Comparison of ENCODE assay signal across 11 mouse cellular contexts in genomic region chr1:177458456-177459389, GRCm38 (mm10). TPM values are rescaled to one million over a fixed set of nuclear protein-coding genes. Genes with fewer than 3 reads are reported as not detected.
A peak's percentile ranks its signal among the peaks of the same experiment; 100 is the strongest.
DNase-seq lines count a peak whose midpoint lies in the region; ATAC-seq and TF ChIP-seq lines count a peak whose summit lies in the region.
"Had no signal": no experiment of that assay in that cellular context is flagged by ENCODE, and none has a peak within 500 bp of the region (broad histone marks: within the 10 kb centered on the region; RNA-seq: fewer than 3 reads in every experiment).

No protein-coding gene starts in this region.

- H3K4me2 ChIP-seq in forebrain, embryonic 15.5 days (replicated peaks): peak overlapping the region; percentile 45
- no peak overlapping the region for H3K4me2 ChIP-seq in kidney, embryonic 16.5 days (replicated peaks; ENCODE audit: low read depth, low read length)
- H3K4me2 ChIP-seq: heart, embryonic 13.5 days had no signal

- H3K27me3 ChIP-seq in cerebellum, adult 2 months (ENCODE audit: control insufficient read depth, insufficient read depth, low read length): no peaks in the 10 kb centered on the region
- no peaks in the 10 kb centered on the region for H3K27me3 ChIP-seq in forebrain, embryonic 15.5 days
- no peaks in the 10 kb centered on the region for H3K27me3 ChIP-seq in kidney, embryonic 16.5 days (ENCODE audit: insufficient read depth, low read length)

- WGBS in cerebellum, adult 2 months: 12% methylated on average over 18 of the region's 18 CpGs
- WGBS in forebrain, embryonic 15.5 days: 15% methylated on average over 18 of the region's 18 CpGs
- 72% methylated on average over 18 of the region's 18 CpGs for WGBS in kidney, embryonic 16.5 days

- H3K9ac ChIP-seq in forebrain, embryonic 15.5 days (replicated peaks): peak overlapping the region; percentile 27
- H3K9ac ChIP-seq in kidney, embryonic 16.5 days (replicated peaks; ENCODE audit: low read length): no peak overlapping the region
- H3K9ac ChIP-seq: heart, embryonic 13.5 days had no signal

- peak; percentile 32; the same call in 1 of the 2 replicates for TF ChIP-seq POLR2A in cerebellum, adult 2 months (IDR thresholded peaks at IDR 0.05; ENCODE audit: borderline replicate concordance, insufficient read depth, low read length)

- H3K27ac ChIP-seq in cerebellum, adult 2 months (ENCODE audit: insufficient read depth, low read length): peak overlapping the region; percentile 100
- peak overlapping the region; percentile 93 for H3K27ac ChIP-seq in forebrain, embryonic 15.5 days (replicated peaks)
- peak overlapping the region; percentile 66 for H3K27ac ChIP-seq in kidney, embryonic 16.5 days (ENCODE audit: low read length)
- H3K27ac ChIP-seq: heart, embryonic 13.5 days had no signal

- peak overlapping the region; percentile 12 for H3K4me3 ChIP-seq in cerebellum, adult 2 months (replicated peaks; ENCODE audit: insufficient read depth, low read depth, low read length)
- H3K4me3 ChIP-seq in forebrain, embryonic 15.5 days: peak overlapping the region; percentile 11; the same call in 1 of the 2 replicates
- H3K4me3 ChIP-seq in kidney, embryonic 16.5 days (ENCODE audit: low read length): no peak overlapping the region
- H3K4me3 ChIP-seq: heart, embryonic 13.5 days had no signal

- no peak for TF ChIP-seq CTCF in cerebellum, adult 2 months (IDR thresholded peaks at IDR 0.05; ENCODE audit: borderline replicate concordance, insufficient read depth, low read depth, low read length)

- H3K9me3 ChIP-seq in forebrain, embryonic 15.5 days: no peaks in the 10 kb centered on the region
- no peaks in the 10 kb centered on the region for H3K9me3 ChIP-seq in kidney, embryonic 16.5 days (ENCODE audit: low read length)
- H3K9me3 ChIP-seq: heart, embryonic 13.5 days had no signal

- H3K4me1 ChIP-seq in cerebellum, adult 2 months (ENCODE audit: control insufficient read depth, insufficient read depth, low read length): peaks cover 45% of the 10 kb centered on the region
- H3K4me1 ChIP-seq in forebrain, embryonic 15.5 days: peaks cover 51% of the 10 kb centered on the region
- H3K4me1 ChIP-seq in kidney, embryonic 16.5 days (ENCODE audit: insufficient read depth, low read length): peaks cover 7% of the 10 kb centered on the region

- no peaks in the 10 kb centered on the region for H3K36me3 ChIP-seq in forebrain, embryonic 15.5 days
- H3K36me3 ChIP-seq in kidney, embryonic 16.5 days (ENCODE audit: insufficient read depth, low read length): no peaks in the 10 kb centered on the region
- H3K36me3 ChIP-seq: heart, embryonic 13.5 days had no signal

- peak; percentile 41 for ATAC-seq in forebrain, embryonic 15.5 days (replicated peaks)
- ATAC-seq in kidney, embryonic 16.5 days (ENCODE audit: low FRiP score, low TSS enrichment): peak; percentile 83

- peak; percentile 98 for DNase-seq in brain, adult 2 months (ENCODE audit: low read depth, low spot score)
- peak; percentile 94 to 99 for DNase-seq in cerebellum, adult 2 months
- DNase-seq in layer of hippocampus, adult 11-12 months (ENCODE audit: low spot score): no peak
- no peak for DNase-seq in spleen, adult 12 weeks (ENCODE audit: low spot score)
- DNase-seq in right cerebral cortex, postnatal 25 days: no peak
- DNase-seq in left cerebral cortex, adult 8-10 months (ENCODE audit: low spot score in 2 of 2): no peak
- DNase-seq: adrenal gland, adult 8-10 months; thymus, postnatal 25 days had no signal

RNA-seq across cellular contexts. Expression of gene Zbtb18, which starts 16.6 kb away (rescaled TPM):
- 193 and 234 TPM in 2 replicates for polyA plus RNA-seq in cerebellum, adult 2 months (2012; rRNA removed)
- polyA plus RNA-seq in forebrain, embryonic 15.5 days (2015; fragmentation: Nextera tagmentation; extraction: Ambion mirVana): 136 and 150 TPM in 2 replicates
- 1.4 and 1.6 TPM in 2 replicates for polyA plus RNA-seq in kidney, embryonic 16.5 days (2015; fragmentation: Nextera tagmentation; extraction: Ambion mirVana)
- 100 to 1,000 TPM; 279 to 374 (median 318) TPM for total RNA-seq in left cerebral cortex, adult 8-10 months (2022)

Comparison
In these comparisons a context has a peak if more than half of its experiments do, and no peak if none do; other contexts are left out.
1. DNase-seq: peak in brain, adult 2 months (single experiment) and cerebellum, adult 2 months (2 of 2); none in layer of hippocampus, adult 11-12 months (single experiment), spleen, adult 12 weeks (single experiment), right cerebral cortex, postnatal 25 days (single experiment) and left cerebral cortex, adult 8-10 months (0 of 2).
2. RNA of gene Zbtb18, which starts 16.6 kb away (polyA plus RNA-seq): 193 to 234 TPM in cerebellum, adult 2 months and 136 to 150 TPM in forebrain, embryonic 15.5 days; 1.4 to 1.6 TPM in kidney, embryonic 16.5 days; every median in the first group is over 10 times any median in the second.
3. Peak in every context shown above with its lines, with median percentiles within 50 percentile points of each other: H3K27ac ChIP-seq.